ENCODE assay signal across 8 mouse cellular contexts in genomic region chr10:83543439-83544102, GRCm38 (mm10). TPM values are rescaled to one million over a fixed set of nuclear protein-coding genes. Genes with fewer than 3 reads are reported as not detected.
DNase-seq lines count a peak whose midpoint lies in the region; ATAC-seq lines count a peak whose summit lies in the region.

Washc4 (plus strand) TSS chr10:83543752.

- DNase-seq in ZHBTc4 (ENCODE audit: low read depth, low spot score) = peak; percentile 96
- DNase-seq in gastrocnemius, adult 8-10 months (ENCODE audit: low spot score in 2 of 2) = peak; percentile 87 to 91
- peak; percentile 90 for DNase-seq in induced T-regulatory cell, adult 2 months (ENCODE audit: low read depth)
- DNase-seq in left cerebral cortex, adult 9 months (ENCODE audit: low spot score in 2 of 2) = peak; percentile 70 to 93
- peak; percentile 97 for DNase-seq in right cerebral cortex, postnatal 14 days
- DNase-seq in urinary bladder, postnatal 36 days (ENCODE audit: low spot score in 2 of 2) = peak; percentile 90 to 95

- peak; percentile 97 for ATAC-seq in common myeloid progenitor, adult 5-6 weeks (replicated peaks; ENCODE audit: low read depth, poor library complexity, severe bottlenecking)
- ATAC-seq in megakaryocyte progenitor cell, adult 5-6 weeks (replicated peaks; ENCODE audit: poor library complexity) = peak; percentile 98

RNA-seq across cellular contexts. Expression of gene Washc4, which starts in this region (rescaled TPM):
- total RNA-seq in common myeloid progenitor, adult 5-6 weeks (2017) = 37.1 and 45.0 TPM in 2 replicates
- total RNA-seq in gastrocnemius, adult 8-10 months (2022) = 1 to 10 TPM; 7.0 to 9.4 (median 7.8) TPM
- total RNA-seq in megakaryocyte progenitor cell, adult 5-6 weeks (2015) = 20.7 and 22.1 TPM in 2 replicates
- total RNA-seq in megakaryocyte progenitor cell, adult 5-6 weeks (2017) = 31.9 and 32.2 TPM in 2 replicates

Comparison
In these comparisons a context has a peak if more than half of its experiments do, and no peak if none do; other contexts are left out.
1. Peak in every context shown above with its lines: DNase-seq and ATAC-seq.